Mouse (Mus musculus): ENCODE measurements at regions not wholly inside any gene's neighbourhood (a gene's known extent, or its start where the extent isn't known, plus 50 kb on each side); places are given as distances from the start of the nearest gene placed in this dataset.

- DNase-seq (ENCODE audit: extremely low spot score, low spot score) = no peak
Measured at GRCm38 (mm10) chr11:51911481-51911880, 54.0 kb upstream of the Jade2 start.

GRCm38 (mm10) chr11:51915656-51916032, 51.8 kb upstream of the Cdkn2aipnl start:
- no peak for DNase-seq (ENCODE audit: extremely low spot score, low spot score)

GRCm38 (mm10) chr11:51916033-51916929, 51.2 kb upstream of the Cdkn2aipnl start:
- peak; percentile 41 for DNase-seq (ENCODE audit: extremely low spot score, low spot score)

All from neural tube, embryonic 10.5 days (tissue).